Mouse (Mus musculus) cerebellum, adult 9-11 months (tissue): ENCODE data around the gene Smpd3.

Experiments
- DNase-seq: peaks from one replicate; pipeline ENCODE4 v3.0.0; 2022

The Smpd3 gene

DNA sequence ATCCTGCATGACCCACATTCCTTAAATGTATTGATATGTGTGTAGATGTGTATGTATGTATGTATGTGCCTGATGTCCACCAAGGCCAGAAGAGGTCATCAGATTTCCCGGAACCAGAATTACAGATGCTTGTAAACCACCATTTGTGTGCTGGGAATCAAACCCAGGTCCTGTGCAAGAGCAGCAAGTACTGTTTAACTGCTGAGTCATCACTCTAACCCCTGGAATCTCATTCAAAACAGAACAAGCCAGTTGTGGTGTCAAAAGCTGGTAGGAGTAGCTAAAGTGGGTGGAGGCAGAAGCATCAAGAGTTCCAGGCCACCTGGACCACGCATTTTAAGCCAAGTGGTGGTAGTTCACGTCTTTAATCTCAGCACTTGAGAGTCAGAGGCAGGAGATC lies 123.8 kb downstream of the Smpd3 start:
- no peak for DNase-seq

GRCm38 (mm10) chr8:106211421-106211820 lies 126.4 kb downstream of the Smpd3 start:
- no peak for DNase-seq

- DNase-seq, result peak; percentile 95
These were observed 126.9 kb downstream of the Smpd3 start, which contains the start of the genes Slc7a6os and Prmt7 for GRCm38 (mm10) chr8:106210821-106211345. TSS of gene Slc7a6os (minus strand) at chr8:106210935. TSS of gene Prmt7 (plus strand) at chr8:106210936.

DNA sequence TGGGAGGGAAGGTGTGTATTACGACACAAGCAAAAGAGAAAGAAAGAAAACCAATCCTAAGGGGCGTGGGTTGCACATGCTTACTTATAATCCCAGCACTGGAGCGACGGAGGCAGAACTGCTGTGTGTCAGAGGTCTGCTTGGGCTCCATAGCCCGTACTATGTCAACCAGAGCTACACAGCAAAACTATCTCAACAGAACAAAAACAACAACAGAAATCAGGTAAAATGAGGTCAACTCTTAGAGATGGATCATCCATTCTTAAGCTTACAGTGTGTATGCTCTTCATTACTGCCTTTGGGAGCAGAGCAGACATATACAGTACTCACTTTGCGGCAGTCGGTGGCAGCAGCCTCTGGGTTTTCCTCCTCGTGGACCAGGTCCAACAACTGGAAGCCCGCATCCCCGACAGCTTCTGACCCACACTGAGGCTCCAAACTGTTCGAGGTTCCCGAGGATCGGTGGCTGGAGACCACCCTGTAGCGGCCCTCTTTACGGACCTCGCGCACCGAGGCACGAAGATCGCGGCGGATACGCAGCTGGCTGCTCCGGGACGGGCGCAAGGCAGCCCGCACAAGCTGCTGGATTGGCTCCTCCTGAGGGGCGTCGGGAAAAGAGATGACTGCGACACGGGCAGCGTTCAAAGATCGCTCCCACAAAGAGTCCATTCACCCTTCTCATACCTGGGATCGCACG lies 127.6 kb downstream of the Smpd3 start:
- DNase-seq, result peak; percentile 14
